Mouse (Mus musculus): ENCODE measurements around the gene Fbxo30.
A peak's percentile ranks its signal among the peaks of the same experiment; 100 is the strongest.

The Fbxo30 gene

DNA sequence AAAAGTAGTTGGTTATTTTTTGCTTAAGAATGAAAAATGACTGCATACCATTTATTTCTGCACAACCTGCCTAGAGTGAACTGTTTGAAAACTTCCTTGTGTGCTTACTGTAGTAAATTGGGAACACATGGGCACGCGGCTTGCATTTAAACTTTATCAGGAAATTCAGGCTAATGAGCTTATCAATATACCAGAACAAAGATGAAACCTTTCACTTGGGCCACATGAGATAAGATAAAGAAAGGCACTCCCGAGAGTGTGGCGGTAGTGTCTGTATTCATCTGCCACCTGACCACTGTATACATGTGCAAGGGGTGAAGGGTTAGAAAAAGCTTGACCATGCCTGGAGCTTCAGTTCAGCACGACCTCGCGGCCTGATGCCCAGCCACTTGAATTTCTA is 41.2 kb downstream of the Fbxo30 start:
- no peak for DNase-seq (ENCODE audit: low spot score in 2 of 2)

DNA sequence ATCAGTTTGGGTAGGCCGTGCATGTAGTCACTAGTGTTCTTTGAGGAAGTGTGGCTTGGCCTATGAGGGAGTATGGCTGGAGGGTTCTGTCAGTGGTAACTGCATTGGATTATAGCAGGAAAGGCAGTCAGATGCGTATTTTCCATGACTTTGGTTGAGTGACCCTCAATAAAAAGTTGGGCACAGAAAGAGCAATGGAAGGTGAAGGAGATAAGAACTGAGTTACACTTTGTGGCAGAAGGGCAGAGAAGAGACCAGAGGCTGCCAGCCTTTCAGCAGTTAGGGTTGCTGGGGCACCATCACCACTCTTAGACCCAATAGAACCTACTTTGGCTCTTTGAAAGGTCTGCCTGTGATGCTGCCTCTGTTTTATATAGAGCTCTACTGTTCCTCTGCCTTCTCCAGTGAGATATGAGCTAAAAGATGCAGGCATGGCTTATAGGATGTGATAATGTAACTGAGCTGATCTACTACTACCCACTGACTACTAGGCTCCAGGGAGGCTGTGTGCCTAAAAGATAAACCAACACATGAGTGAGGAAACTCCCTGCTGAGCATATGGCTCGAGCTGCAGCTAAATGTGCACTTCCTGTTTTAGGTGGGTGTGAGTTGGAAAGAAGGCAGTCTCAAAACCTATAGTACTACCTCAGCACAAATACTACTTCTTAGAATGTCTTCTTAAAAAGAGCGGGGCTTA is 42.2 kb downstream of the Fbxo30 start:
- no peak for DNase-seq (ENCODE audit: low spot score in 2 of 2)

DNA sequence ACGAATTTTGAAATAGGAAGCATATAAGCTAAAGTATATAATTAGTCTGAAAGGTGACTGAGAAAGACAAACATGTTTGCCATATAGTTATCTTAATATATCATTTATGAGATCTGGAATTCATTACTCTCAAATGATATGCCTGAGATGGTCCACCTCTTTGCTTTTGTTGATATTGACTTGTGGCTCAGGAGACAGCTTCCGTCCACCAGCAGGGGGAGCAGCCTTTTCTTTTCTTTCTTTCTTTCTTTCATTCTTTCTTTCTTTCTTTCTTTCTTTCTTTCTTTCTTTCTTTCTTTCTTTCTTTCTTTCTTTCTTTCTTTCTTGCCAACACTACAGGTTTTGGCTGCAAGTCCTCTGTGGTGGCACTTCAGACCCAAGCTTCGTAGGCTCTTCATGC is 45.4 kb downstream of the Fbxo30 start:
- no peak for DNase-seq (ENCODE audit: low spot score in 2 of 2)

DNA sequence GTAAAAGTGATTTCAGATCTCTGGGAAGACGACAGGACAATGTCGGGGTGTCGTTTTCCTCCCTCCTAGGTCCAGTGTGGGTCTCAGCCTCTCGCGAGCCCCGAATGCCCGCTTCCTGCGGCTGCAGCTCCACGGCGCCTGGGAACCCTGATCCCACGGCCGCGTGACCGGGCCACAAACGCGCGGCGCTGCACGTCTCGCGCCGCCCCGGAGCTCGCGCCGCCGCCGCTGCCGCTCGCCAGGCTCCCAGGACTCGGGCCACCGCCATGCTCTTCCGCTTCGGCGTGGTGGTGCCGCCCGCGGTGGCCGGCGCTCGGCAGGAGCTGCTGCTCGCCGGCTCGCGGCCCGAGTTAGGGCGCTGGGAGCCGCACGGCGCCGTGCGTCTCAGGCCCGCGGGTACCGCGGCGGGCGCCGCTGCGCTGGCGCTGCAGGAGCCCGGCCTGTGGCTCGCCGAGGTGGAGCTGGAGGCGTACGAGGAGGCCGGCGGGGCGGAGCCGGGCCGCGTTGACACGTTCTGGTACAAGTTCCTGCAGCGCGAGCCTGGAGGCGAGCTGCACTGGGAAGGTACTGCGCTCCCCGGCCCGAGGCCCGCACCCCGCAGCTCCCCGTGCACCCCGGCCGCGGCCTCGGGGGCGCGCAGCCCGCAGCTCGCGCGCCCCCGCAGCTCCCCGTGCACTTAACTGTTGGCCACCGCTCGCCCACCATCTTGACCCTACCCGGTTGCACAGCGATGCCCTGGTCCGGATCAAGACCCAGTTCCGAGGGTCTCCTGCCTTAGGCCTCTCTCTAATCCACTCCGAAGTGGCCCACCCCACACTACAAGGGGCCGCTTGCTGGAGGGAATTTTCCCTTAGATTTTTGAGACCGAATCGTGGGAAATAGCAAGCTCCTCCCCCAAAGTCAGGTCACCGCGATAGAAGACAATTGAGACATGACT is 62.3 kb downstream of the Fbxo30 start, which contains the start of gene Epm2a:
Gene Epm2a (plus strand): TSS at position 200 of the 937 bp plus-strand sequence.
- peak; percentile 51 to 59 for DNase-seq (ENCODE audit: low spot score in 2 of 2)

DNA sequence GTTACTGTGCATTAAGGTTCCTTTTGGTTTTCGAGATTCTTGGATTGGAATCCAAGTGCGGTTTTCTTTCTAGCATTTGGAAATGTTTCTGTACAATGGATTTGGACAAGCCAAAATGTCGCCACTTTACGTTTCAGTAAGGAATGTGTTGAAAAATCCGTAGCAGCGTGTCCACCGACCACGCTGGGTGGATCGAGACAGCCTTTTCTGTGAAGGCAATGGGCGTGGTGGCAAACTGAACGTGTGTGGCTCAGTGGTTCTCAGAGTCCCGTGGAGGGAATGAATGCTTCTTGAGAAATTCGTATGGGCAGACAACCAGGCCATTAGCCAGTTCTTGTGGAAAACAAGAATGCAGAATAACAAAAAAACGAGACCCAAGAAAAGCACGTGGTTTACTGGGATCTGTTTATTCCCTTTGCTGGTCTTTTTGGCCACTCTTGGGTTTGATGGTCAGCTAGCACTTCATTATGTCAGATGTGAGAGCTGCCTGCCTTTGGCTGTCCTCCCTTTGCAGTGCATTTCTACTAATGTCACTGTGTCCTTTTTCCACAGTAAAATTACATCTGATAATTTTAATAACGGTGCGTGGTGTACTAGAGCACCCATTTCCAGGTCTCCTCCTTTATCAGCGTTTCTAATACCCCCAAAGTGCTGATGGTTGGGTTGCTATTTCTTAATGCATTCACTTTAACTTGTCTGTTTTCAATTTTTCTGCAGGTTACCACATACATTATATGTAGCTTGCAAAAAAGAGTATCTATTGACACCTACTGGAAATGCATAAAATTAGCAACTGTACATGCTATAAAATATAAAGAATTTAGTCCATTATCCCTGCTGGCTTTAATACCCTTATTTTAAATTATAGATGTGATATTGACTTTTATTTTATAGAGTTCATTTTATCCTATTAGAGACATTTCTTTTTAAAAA is 63.7 kb downstream of the Fbxo30 start:
- no peak for DNase-seq (ENCODE audit: low spot score in 2 of 2)

Measured in frontal cortex, postnatal 25 days (tissue).